Mouse (Mus musculus) embryo, embryonic 11 days (tissue): ENCODE data around the gene Gm20696.

ENCODE experiments used
- DNase-seq: peaks from one replicate; pipeline ENCODE4 v3.0.0-alpha.2; 2015

Gm20696 gene

DNA sequence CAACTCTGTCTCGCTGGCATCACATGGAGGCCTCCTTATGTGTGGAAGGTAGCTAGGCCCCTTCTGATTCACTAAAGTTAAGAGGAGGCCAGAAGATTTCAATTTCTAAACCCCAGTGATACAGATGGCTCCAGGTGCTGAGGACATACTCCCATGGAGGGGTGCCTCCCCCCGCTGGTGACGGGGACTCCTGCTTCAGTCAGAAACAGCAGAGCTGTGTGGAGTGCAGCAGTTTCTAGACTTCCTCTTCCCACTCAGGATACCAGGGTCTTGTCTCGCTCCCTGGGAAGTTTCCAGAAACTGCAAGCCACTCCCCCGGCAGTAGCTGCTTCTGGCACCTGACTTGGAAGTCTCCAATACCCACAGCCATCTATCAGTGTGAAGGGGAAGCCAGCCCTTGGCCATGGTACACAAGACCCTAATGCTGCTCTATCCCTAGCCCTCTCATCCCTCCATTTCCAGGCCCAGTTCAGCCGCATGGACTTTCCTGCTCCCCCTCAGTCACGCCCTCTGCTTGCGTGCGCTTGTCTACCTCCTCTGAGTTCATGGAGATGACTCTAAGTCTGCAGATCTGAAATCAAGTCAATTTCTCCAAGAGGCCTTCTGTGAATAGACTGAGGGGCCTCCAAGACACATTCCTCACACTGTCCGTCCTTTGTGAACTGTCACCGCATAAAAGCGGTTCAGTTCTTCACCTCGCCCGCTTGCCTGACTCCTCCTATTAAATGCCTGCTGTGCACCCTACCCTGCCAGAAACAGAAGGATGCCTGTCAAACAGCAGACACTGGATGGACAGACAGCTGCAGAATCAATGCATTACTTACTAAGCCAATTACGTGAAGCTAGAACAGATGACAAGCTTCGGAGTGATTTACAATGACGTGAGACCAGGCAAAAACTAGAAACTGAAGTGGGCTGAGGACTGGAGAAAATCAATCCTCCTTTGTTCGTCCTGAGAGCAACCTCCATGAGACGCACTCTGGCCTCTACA is 346.9 kb downstream of the Gm20696 start:
- DNase-seq = no peak

DNA sequence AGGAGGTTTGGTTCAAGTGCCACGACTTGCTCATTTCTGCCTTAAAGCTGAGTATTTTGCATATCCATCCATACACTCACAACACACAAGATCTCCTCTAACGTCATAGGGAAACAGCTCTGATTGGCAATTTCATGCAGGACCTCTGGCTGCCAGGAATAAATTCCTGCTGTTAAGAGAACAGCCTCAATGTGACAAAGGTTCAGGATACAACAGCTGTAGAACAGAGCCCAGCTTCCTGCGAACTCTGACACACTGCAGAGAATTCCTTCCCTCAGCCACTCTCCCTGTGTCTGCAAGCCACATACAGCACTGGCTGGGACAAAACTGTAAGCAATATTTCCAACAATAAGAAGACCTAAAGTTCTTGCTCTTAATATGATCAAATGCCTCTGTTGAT is 351.9 kb downstream of the Gm20696 start:
- no peak for DNase-seq

DNA sequence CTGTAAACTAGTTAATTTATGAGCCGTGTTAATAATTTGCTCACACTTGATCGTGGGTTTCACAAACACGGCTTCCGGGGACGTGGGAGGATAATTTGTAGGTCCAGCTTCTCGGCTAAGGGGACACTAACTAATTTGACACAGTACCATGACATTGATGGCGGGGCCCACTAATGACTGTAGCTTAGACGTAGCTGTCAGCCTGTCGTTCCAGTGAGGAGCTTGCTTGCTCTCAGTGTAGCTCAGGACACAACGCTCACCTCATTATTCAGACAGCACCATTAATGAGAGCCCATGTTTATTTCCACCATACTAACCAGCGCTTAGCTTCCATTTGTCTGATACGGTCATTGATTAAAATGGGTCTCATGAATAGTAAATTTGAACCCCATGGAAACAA is 356.1 kb downstream of the Gm20696 start:
- DNase-seq = no peak

DNA sequence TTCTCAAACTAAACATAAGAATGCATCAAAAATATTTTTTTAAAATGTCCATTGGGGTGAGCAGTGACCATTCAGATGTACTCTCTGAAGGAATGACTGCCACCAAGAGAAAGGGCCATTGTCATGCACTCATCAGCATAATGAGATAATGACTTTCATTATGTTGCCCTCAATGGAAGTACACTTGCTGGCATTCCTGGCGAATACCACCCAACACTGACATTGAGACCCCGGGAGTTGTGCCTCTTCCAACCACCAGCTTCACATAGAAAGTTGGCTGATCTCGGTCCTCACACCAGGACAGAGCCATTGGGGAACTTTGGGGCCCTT is 356.5 kb downstream of the Gm20696 start:
- DNase-seq = no peak

DNA sequence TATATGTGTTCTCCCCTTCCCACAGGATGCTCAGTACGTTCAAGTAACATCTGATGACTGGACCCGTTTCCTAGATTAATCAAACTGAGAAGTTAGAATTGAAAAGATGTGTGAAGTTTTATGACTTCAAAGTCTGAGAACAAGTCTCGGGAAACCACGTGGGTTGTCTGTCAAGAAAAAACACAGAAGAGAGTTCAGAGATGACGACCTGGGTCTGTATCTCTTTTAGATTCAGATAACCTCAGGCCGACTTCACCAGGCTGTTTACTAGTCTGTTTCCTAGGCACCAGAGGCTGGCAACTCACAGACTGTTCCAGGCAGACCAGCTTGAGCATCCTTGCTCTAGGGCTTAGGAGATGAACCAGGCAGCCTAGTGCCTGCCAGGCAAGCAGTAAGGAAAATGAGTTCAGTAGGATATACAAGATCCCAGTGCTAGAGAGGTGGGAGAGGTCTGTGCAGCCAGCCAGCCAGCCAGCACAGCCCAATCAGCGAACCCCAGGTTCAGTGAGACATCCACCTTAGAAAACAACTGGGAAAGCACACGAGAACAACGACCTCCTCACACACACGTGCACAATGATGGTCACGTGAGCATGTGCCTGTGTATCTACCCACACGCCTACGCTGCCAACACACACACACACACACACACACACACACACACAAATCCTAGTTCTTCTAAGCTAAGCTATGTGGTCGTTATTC is 357.0 kb downstream of the Gm20696 start:
- DNase-seq = no peak

DNA sequence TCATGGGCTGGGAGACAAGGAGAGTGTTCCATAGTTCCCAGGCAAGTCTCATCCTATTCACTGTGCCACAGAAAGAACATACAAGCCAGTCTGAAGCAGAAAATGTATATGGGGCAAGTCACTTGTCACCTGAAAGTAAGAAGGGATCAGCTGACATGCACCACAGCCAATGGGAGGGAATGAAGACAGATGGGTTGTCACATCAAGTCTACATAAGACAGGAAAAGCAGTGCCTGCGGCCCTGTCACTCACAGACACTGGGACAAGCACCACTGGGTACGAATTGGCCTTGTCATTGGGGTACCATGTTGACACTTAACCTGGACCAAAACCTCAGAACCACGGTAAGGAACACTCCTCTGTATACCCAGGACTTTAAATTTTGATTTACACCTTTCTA is 360.8 kb downstream of the Gm20696 start:
- no peak for DNase-seq

DNA sequence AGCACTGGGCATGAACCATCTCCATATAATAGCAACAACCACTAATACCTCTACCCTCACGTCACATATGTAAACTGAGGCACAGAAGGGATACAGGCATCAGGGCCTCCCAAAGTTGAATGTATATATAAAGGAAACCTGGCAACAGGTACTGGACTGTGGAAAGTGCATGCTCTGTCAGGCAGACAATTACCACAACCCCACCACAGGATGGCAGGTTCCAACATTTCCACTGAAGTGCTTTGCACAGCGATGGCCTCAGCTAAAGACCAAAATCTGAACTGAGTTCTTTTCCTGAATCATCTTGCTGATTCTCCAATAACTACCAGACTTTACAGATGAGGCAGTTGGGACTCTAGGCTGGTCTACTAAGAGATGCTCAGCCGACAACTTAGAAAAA is 361.4 kb downstream of the Gm20696 start:
- no peak for DNase-seq

DNA sequence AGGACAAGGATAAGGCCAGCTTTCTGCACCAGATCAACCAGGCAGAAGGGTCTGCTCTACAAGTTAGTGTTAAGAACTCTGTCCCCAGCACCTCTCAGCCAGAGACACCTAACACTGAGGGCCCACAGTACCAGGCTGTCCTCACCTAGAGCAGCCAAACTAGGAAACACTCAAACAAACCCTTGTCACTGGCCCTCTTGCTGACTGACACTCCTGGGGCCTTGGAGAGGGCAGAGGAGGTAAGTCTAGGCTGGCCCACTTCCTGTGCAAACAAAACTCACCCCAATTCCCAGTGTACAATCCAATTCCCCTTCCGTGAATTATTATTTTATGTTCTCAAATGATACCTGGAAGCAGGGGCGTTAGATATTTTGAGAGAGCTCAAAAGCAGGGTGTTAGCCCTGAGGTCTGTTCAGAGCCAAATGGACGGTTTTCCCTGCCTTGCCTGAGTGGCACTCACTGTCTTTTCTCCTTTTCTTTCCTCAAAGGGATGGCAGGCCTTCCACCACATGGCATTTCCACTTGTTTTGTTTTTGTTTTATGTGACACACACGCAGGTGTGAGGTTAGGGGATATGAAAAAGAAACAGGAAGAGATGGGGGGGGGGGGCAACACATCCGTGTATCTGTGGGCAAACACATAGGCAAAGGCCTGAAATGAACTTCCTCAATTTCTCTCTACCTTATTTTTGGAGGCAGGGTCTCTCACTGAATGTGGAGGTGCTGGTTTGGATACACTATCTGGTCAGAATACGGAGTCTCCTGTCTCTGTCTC is 363.7 kb downstream of the Gm20696 start:
- no peak for DNase-seq

DNA sequence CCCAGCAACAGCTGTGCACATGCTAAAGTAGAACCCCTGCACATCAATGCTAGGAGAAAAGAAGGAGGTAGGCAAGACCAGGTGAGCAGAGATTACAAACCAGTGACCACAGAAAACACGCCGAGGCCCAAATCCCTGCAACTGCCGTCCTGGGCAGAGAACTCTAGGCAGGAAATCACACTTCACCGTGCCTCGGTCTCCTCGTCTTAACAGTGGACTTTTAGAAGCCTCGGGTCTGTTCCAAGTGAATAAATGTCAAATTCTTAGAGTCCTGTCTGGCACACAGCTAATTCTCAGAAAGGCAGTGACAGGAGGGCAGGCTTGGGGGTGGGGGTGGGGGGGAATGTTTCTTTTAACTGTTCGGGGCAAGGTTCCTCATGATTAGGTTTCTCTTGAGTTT is 364.7 kb downstream of the Gm20696 start:
- no peak for DNase-seq

DNA sequence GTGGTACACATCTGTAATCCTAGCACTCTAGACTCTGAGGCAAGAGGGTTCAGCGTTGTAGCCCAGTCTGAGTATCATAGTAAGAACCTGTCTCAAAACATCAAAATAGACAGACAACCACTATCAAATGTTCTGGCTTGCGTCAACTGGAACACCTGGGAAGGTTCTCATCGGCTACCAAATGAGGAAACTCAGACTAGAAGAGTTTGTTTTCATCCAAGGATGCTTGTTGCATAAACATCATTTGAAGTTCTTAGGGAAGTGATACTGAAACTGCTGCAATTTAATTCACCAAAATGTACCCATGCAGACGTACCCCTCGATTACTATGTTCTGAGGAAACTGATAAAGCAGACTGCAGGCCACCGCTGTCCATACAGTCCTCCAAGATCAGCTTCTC is 366.4 kb downstream of the Gm20696 start:
- DNase-seq = no peak

DNA sequence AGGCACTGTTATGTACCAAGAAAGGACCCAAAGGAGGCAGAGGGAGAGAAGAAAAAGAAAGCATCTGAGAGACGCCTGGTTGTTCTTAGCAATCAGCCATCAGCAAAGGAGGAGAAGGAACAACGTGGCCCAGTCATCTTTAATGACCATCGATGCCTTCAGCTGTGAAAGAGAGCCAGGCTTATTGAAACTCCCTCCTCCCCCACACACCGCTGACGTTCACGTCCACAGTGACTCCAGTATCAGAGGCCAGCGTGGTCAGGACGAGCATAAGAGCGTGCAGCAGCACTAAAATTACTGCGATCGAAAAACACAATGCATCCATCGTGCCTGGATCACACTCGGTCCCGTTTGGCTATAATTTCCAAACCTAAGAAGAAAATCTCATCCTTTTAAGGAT is 367.4 kb downstream of the Gm20696 start:
- no peak for DNase-seq

DNA sequence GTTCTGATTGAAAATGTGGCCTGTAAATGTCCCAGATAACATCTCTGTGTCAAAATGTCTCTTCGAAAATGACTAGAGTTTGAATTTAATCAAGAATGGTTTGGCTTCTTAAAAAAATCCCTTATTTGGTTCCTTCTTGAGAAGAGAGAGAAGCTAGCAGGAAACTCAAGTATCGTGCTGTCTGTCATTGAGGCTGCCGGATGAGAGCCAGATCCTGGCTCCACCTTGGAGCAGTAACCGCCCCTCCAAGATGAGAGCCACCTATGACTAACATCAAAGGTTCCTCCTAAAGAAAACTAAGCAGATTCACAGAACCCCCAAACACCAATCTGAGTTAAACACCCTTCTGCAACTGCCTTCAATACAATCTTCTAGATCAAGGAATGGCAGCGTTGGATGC is 369.1 kb downstream of the Gm20696 start:
- DNase-seq = no peak

DNA sequence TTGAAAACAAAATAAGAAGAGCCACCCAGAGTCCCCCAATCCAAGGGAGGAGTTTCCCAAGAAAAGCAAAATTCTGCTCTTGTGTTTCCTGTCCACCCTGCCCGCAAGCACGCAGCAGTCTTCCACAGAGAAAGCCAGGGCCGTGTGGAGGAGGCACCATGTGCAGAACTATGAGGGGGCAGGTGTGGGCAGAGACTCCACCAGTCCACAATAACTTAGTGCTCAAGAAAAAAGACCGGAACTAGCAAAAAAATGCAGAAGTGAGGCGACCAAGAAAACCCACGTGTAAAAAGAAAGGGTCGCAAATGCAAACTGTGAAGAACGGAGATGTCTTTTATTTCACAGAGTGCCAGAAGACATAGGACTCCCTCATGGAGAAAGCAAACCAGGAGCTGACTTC is 371.1 kb downstream of the Gm20696 start:
- no peak for DNase-seq

DNA sequence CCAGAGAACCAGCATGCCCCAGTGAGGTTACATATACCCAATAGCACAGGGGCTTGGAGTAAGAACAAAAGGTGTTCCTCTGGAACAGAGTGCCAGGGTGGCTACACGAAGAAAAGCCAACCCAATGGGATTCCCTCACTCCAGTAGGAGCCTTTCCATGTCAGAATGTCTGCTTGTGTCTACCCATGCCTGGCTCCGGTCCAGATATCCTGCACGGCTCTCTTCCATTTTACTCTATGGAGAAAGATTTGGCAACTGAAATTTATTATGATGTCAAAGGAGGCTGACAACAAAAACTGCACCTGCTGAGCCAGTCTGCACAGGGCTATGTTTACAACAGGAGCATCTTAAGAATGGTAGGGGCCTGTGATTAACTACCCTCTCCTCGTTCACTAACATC is 377.4 kb downstream of the Gm20696 start:
- DNase-seq = no peak

DNA sequence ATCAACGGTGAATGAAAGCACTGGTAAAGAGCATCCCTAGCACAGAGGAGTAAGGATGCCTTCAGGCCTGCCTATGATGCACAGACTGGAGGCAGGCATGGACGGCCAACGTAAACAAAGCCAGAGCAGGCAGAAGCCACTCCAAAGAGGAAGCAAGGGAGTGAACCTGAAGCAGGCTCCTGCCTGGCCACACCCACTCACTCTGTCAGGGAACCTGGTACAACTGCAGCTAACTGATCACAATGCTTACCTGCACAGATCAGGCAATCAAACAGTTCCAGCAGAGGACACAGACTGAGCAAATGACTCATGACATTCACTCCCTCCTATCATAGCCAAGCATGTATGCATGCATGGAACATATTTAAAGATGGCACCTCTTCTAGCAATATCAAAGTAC is 381.6 kb downstream of the Gm20696 start:
- no peak for DNase-seq

DNA sequence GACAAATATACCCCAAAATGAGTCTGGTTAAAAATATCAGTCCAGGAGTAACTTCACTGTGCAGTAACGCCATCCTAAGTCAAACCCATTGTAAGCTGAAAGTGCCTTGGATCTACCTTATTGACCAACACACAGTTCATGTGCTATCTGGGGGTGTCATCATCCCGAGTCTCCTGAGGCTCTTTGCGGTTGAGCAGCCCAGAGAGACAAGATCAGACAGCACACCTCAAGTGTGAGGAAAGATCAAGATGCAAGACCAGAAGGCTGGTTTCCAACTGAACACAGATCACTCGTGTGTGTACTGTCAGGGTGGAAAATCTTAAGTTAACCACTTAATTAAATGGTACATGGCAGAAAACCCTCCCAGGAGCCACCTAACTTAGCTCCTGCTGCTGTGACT is 382.6 kb downstream of the Gm20696 start:
- DNase-seq = no peak

DNA sequence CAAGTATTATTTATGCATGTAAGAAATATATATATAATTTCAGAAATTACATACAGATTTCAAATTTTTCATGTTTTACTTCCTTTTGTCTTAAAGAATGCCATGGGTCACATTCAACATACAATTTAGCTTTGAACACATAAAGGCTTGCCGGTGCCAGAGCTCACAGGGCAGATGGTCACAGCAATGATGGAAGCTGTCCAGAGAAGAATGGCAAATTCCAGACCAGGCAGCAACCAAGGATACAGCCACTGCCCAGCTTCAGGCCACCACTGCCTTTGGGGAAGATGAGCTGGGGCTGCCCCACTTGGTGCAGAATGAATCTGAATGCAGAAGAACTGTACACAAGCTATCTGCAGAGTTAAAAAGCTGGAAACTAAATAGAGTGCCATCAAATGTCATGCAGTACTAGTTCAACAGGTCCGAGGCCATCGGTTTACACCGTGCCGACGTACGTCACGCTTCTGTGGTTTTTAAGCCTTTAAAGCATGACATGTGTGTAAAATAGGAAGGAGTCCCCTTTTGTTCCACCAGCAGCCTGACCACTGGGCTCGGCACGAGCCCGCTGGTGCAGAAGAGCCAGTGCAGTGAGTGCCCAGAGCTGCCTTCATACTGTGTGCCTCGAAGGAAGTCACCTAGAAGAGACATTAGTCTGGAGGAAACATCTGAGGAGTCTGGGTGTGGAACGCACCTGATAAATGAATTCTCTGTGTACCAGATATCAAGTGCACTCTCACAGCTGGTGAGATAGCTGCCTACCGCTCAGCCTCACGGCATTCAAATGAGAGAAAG is 383.5 kb downstream of the Gm20696 start:
- DNase-seq = no peak

DNA sequence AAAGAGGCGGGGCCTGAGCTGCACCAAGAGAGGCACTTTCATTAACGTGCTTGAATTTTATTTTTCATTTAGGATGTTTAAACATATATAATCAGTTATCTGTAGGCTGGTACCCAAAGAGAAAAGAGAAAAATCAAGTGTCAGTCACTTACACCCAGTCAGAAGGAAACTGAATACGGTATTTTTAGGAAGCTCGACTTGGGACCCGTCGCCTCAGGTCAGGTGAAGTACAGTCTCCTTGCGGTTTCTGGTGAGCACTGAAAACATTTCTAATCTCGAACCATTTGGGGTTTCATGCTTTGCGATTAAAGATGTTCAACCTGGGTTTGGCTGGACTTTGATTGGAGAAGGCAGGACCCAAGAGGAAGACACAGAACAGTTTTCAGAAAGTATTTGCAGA is 385.2 kb downstream of the Gm20696 start:
- no peak for DNase-seq

DNA sequence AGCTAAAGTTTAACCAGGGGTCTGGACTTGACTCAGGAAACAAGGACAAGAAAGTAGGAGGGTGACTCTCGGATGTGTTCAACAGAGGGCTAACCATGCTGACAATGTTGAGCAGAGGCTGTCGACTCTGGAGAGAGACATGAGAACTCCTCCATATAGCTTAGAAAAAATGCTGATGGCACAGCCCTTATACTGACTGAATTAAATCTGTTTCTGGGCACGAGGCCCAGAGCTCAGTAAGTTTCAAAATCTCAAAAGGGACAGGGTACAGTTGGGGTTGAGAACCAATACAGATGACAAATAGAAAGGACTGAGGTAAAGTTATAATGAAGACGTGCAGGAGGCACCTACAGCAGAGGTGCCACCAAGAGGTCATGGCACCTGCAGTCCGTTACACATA is 386.0 kb downstream of the Gm20696 start:
- no peak for DNase-seq

DNA sequence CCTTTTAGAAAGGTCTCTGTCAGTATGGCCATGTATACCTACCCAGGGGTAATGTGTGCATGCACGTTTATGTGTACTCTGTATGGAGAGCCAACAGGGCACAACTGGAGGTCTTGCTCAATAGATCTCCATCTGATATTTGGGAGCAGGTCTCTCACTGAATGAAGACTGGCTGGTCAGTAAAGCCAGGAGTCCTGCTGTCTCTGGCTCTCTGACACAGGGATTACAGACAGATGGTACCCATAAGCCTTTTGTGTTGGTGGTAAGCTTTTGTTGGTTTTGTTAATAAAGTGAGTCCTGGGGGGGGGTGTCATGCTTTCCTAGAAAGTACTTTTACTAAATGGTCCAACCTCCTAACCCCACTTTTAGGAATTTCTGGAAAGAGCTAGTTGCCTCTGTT is 389.3 kb downstream of the Gm20696 start:
- no peak for DNase-seq

DNA sequence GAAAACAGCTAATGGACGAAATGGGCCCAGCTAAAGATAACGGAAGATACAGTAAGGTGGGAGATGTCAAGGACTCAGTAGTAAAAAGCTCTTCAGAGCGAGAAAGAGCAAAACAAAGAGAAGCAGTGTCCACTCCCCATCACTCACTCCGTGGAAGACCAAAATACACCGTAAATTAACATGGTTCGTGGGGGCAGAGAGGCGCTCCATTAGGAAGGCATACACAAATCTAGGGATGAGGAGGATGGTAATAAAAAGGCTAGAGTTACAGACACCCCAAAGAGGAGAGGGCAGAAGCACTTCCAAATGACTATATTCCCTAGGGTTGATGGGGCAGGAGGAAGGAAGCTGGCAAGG is 390.3 kb downstream of the Gm20696 start:
- no peak for DNase-seq

DNA sequence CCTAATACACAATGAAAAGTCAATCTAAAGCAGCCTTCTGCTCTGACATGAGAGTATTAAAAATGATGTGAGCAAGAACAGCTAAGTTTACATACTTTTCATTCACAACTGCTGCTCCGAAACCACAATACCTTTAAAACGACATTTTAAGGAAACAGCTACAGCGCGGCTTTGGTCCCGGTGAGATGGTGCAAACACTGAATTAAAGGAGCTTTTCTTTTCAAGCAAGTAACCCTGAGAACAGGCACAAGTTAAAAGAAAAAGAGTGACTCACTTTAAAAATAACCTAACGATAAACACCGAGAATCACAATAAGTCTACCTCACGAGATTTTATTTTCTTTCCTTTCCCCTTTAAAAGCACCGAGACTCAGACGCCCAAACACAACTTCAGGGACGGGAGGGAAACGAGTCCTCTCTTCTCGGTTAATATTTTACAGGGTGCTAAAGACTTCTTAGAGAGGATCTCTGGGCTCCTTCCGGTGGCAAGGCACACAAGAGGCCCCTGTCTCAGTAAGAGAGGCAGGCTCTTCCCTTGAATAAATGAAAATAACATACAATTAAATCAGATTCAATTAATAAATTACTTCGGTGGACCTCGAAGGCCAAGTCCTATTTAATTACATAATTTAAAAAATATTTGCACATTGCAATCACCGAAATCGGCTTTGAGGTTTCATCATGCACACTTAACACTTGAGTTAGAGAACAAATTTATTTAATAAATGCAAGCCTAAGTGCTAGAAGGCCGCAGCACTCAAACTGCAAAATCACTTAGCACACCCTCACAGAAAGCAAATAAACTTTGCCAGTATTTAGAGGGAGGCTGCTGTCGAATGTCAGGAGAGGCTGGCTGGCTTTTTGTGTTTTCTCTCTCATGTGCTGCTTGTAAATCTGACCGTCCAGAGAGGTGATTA is 391.0 kb downstream of the Gm20696 start:
- no peak for DNase-seq
